Mouse (Mus musculus) heart, adult 2 months (tissue): ENCODE data around the gene Mpped2. TPM values are rescaled to one million over a fixed set of nuclear protein-coding genes. Genes with fewer than 3 reads are reported as not detected.
A peak's percentile ranks its signal among the peaks of the same experiment; 100 is the strongest.

Experiments used
- DNase-seq, 2 experiments: peaks; one replicate each; pipeline ENCODE4 v3.0.0; 2021
- H3K27ac ChIP-seq: fragments of 200-600 bp; 2 replicates; pipeline ENCODE4 v1.8.1; 2022
- H3K27me3 ChIP-seq: fragments of 200-500 bp; 2 replicates; pipeline ENCODE4 v1.6.1; 2012; ENCODE audit warnings: mild to moderate bottlenecking, low read length, inconsistent platforms, mixed read lengths; ENCODE audit not compliant: control insufficient read depth, insufficient read depth
- H3K36me3 ChIP-seq: fragments of 200-500 bp; 2 replicates; pipeline ENCODE4 v1.6.1; 2012; ENCODE audit warnings: low read length, inconsistent platforms; ENCODE audit not compliant: control insufficient read depth, insufficient read depth
- H3K4me1 ChIP-seq: fragments of 200-500 bp; 2 replicates; pipeline ENCODE4 v1.6.1; 2011; ENCODE audit warnings: low read length; ENCODE audit not compliant: control insufficient read depth, insufficient read depth
- H3K4me3 ChIP-seq: fragments of 200-600 bp; 2 replicates; pipeline ENCODE4 v1.8.1; 2022
- H3K79me2 ChIP-seq: fragments of 200-500 bp; replicated peaks from 2 replicates; pipeline ENCODE4 v1.6.1; 2012; ENCODE audit warnings: mild to moderate bottlenecking, inconsistent platforms, low read length, moderate library complexity, mixed read lengths; ENCODE audit not compliant: control insufficient read depth, insufficient read depth
- H3K9ac ChIP-seq: fragments of 200-500 bp; 2 replicates; pipeline ENCODE4 v1.6.1; 2012; ENCODE audit warnings: low read depth, mild to moderate bottlenecking, control low read depth, inconsistent platforms, low read length, mixed read lengths
- CTCF ChIP-seq: fragments of 200-600 bp; IDR thresholded peaks from 2 replicates; pipeline ENCODE4 v1.8.1; 2022; ENCODE audit warnings: antibody characterized with exemption, mild to moderate bottlenecking, moderate library complexity
- EP300 ChIP-seq: fragments of 200-500 bp; IDR thresholded peaks from 2 replicates; pipeline ENCODE4 v1.6.1; 2011; ENCODE audit warnings: low read depth, low read length, control low read depth; ENCODE audit not compliant: insufficient read depth
- POLR2A ChIP-seq: fragments of 200-500 bp; IDR thresholded peaks from 2 replicates; pipeline ENCODE4 v1.6.1; 2011; ENCODE audit warnings: mild to moderate bottlenecking, low read depth, low read length, control low read depth; ENCODE audit not compliant: insufficient read depth
- WGBS: fragments of 180-500 bp; shearing (Covaris S2); methylation state at CpG from one replicate; pipeline ENCODE4 v1.1.7; 2018; 5-methylcytosine and 5-hydroxymethylcytosine counted together
- intact Hi-C: fragments of 180-260 bp; cut with DNase I; formaldehyde crosslinking; loops from one replicate; pipeline ENCODE4 v1.15.1; 2025
- polyA plus RNA-seq: library from polyadenylated mRNA; depleted of rRNA; stranded (reverse); fragments of >200 nt; gene quantifications from 2 replicates; pipeline ENCODE4 v1.2.3, GENCODE M21; 2012
- total RNA-seq, 2 experiments: library from RNA; stranded (reverse); gene quantifications; 2 replicates each; pipeline ENCODE4 v1.2.3; 2021

The Mpped2 gene
- total and polyA plus RNA-seq, 3 experiments, result 8.0 to 23.7 (median 20.7) TPM

DNA sequence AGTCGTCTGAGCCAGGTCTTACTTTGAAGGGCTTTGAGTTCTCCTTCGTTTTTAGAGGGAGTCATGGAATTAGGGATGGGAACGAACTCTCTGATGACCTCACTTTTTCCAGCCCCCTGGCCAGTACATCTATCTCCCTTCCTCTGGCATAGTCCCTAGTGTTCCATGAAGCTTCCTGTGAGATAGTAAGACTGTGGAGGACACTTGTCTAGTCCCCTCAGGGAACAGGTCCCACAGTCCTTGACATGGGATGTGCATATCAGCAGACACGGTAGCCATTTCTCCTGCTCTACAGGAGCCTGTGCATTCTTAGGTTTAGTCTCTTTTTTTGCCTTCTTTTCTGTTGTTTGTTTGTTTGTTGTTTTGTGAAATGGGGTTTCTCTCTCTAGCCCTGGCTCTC, 105.8 kb downstream of the Mpped2 start:
- DNase-seq, result peak in 1 of 2 experiments; percentile 11
- WGBS, result 24% methylated on average over 4 of the region's 4 CpGs
- intact Hi-C loops, result no loop called here

DNA sequence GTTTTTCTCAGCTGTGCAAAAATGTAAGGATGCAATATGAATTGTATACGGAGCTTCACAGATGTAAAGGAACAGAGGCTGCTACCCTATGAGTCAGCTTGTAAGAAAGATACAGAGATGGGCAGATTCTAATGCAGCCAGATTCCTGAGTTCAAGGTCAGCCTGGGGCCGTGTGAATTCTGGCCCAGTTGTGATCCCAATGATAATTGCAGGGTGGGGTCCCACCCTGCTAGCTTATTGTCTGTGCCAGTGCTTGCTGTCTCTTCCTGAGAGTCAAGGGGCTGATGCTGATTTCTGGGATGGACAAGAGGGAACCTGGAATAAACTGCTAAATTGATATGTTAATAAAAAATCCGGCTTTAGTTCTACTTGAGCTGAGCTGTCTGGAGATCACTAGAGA, 122.8 kb downstream of the Mpped2 start:
- H3K4me3 ChIP-seq, result no peak overlapping the region
- no peaks in the 10 kb centered on the region for H3K27me3 ChIP-seq
- no peak for DNase-seq
- H3K27ac ChIP-seq, result no peak overlapping the region
- H3K36me3 ChIP-seq, result no peaks in the 10 kb centered on the region
- intact Hi-C loops, result no loop called here
- H3K79me2 ChIP-seq, result no peaks in the 10 kb centered on the region
- no peak overlapping the region for H3K9ac ChIP-seq
- 86% methylated on average over 3 of the region's 3 CpGs for WGBS
- no peaks in the 10 kb centered on the region for H3K4me1 ChIP-seq
- TF ChIP-seq CTCF (no peak), EP300 (no peak), POLR2A (no peak)

More for the DNA sequence above, 105.8 kb downstream of the Mpped2 start:
- no peak overlapping the region for H3K9ac ChIP-seq
- H3K36me3 ChIP-seq, result no peaks in the 10 kb centered on the region
- H3K27me3 ChIP-seq, result no peaks in the 10 kb centered on the region
- TF ChIP-seq CTCF (no peak), EP300 (no peak), POLR2A (no peak)
- peaks cover 2% of the 10 kb centered on the region for H3K4me1 ChIP-seq
- peak overlapping the region; percentile 26 for H3K27ac ChIP-seq
- H3K79me2 ChIP-seq, result no peaks in the 10 kb centered on the region
- H3K4me3 ChIP-seq, result no peak overlapping the region

- no peaks in the 10 kb centered on the region for H3K4me1 ChIP-seq
- no peaks in the 10 kb centered on the region for H3K79me2 ChIP-seq
- WGBS, result 81% methylated on average over 8 of the region's 8 CpGs
- H3K27ac ChIP-seq, result no peak overlapping the region
- intact Hi-C loops, result no loop called here
- TF ChIP-seq CTCF, result no peak
- TF ChIP-seq POLR2A, result no peak
- TF ChIP-seq EP300, result no peak
- DNase-seq, result no peak
- H3K36me3 ChIP-seq, result no peaks in the 10 kb centered on the region
- no peak overlapping the region for H3K9ac ChIP-seq
- H3K4me3 ChIP-seq, result no peak overlapping the region
- H3K27me3 ChIP-seq, result no peaks in the 10 kb centered on the region
Measured at GRCm38 (mm10) chr2:106821292-106821691, 128.2 kb downstream of the Mpped2 start.

DNA sequence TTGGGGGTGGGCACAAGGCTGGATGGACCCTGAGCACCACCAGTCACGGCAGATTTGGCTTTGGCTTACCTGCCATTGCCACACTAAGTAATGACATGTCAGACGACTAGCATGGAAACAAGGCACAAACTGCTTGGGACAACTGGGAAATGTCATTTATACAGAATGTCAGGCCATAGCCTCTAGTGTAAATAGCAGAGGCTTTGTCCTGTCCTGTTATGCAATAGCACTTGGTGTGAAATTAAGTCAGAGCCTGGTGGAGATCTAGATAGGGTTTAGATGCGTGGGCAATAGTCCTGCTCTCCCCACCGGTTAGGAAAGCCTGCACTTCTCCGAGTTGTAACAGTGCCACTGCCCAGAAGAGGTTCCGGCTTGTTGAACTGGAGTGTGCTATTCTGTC, 128.8 kb downstream of the Mpped2 start:
- no peaks in the 10 kb centered on the region for H3K36me3 ChIP-seq
- 79% methylated on average over 6 of the region's 6 CpGs for WGBS
- H3K4me3 ChIP-seq, result no peak overlapping the region
- H3K27me3 ChIP-seq, result no peaks in the 10 kb centered on the region
- H3K4me1 ChIP-seq, result no peaks in the 10 kb centered on the region
- no peak overlapping the region for H3K27ac ChIP-seq
- H3K79me2 ChIP-seq, result no peaks in the 10 kb centered on the region
- no peak overlapping the region for H3K9ac ChIP-seq
- intact Hi-C loops, result no loop called here
- TF ChIP-seq EP300 (no peak), POLR2A (no peak), CTCF (no peak)
- no peak for DNase-seq

DNA sequence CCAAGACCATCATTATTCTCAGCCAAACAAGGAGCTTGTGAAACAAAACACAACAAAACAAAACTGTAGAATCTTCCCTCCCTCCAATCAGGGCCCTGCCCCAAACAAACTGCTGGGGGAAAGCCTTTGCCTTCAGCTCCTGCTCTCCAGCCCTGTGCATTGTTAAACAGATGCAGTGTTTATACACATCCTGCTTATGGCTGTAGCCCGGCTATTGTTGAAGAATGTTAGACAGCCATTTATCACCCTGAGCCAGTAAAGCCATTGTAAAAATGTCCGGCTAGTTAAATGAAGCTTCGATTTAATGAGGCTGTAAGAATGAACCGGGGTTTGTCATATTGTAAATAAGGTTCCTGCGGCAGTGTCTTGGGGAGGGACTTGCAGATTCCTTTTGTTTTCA, 129.5 kb downstream of the Mpped2 start:
- Histone ChIP-seq H3K27ac (no peak overlapping the region), H3K9ac (no peak overlapping the region), H3K4me1 (no peaks in the 10 kb centered on the region), H3K79me2 (no peaks in the 10 kb centered on the region), H3K36me3 (no peaks in the 10 kb centered on the region), H3K27me3 (no peaks in the 10 kb centered on the region), H3K4me3 (no peak overlapping the region)
- DNase-seq, result no peak
- no peak for TF ChIP-seq POLR2A
- no peak for TF ChIP-seq EP300
- no peak for TF ChIP-seq CTCF
- 52% methylated on average over 5 of the region's 5 CpGs for whole genome bisulfite sequencing
- intact Hi-C loops, result no loop called here

DNA sequence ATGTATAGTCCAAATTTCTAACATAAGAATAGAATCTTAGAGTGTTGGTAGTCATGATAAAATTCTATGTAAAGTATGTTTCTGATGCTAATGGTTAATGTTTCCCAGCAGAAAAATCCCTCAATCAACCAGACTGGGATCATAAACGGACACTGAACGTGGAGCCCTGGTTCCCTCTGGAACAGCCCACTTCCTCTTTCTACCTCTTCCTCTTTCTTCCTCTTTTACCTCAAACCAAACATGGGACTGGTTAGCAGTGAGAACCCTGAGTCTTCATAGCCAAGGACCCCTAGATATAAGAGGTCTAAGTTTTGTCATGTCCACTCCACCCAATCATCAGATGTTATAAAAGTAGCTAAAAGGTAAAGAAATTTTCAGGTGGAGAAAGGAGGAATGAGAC, 132.4 kb downstream of the Mpped2 start:
- Histone ChIP-seq H3K36me3 (no peaks in the 10 kb centered on the region), H3K4me3 (no peak overlapping the region), H3K27me3 (no peaks in the 10 kb centered on the region), H3K9ac (no peak overlapping the region), H3K79me2 (no peaks in the 10 kb centered on the region), H3K4me1 (no peaks in the 10 kb centered on the region; the same call in 1 of the 2 replicates), H3K27ac (no peak overlapping the region)
- intact Hi-C loops, result no loop called here
- no peak for TF ChIP-seq EP300
- TF ChIP-seq CTCF, result no peak
- TF ChIP-seq POLR2A, result no peak
- WGBS, result 52% methylated on average over 2 of the region's 2 CpGs
- no peak for DNase-seq

- Histone ChIP-seq H3K9ac (no peak overlapping the region), H3K27me3 (no peaks in the 10 kb centered on the region), H3K36me3 (no peaks in the 10 kb centered on the region), H3K4me3 (no peak overlapping the region), H3K4me1 (no peaks in the 10 kb centered on the region; the same call in 1 of the 2 replicates), H3K27ac (no peak overlapping the region), H3K79me2 (no peaks in the 10 kb centered on the region)
- intact Hi-C loops, result no loop called here
- DNase-seq, result no peak
- TF ChIP-seq POLR2A (no peak), EP300 (no peak), CTCF (no peak)
- 93% methylated on average over 1 of the region's 1 CpGs for WGBS
Measured at GRCm38 (mm10) chr2:106826023-106826422, 133.0 kb downstream of the Mpped2 start.
